Mouse (Mus musculus) heart, postnatal 0 days (tissue): ENCODE measurements at regions not wholly inside any gene's neighbourhood (a gene's known extent, or its start where the extent isn't known, plus 50 kb on each side); places are given as distances from the start of the nearest gene placed in this dataset.

ENCODE experiments used
- ATAC-seq: fragments of 200-750 bp; cut with Nextera tagmentation; 2 replicates; pipeline ENCODE4 v1.8.0; 2017; ENCODE audit warnings: low read depth, moderate number of reproducible peaks, moderate library complexity; ENCODE audit not compliant: insufficient read depth
- DNase-seq: peaks from one replicate; pipeline ENCODE4 v3.0.0-alpha.2; 2016; ENCODE audit warnings: low spot score
- H3K27ac ChIP-seq: fragments of 300-500 bp; sonication (generic); 2 replicates; pipeline ENCODE4 v1.5.1; 2014; ENCODE audit warnings: low read depth, mild to moderate bottlenecking
- H3K27me3 ChIP-seq: fragments of 300-500 bp; sonication (generic); 2 replicates; pipeline ENCODE4 v1.6.1; 2014; ENCODE audit warnings: low read length, mixed read lengths; ENCODE audit not compliant: control insufficient read depth, insufficient read depth
- H3K36me3 ChIP-seq: fragments of 300-500 bp; sonication (generic); replicated peaks from 2 replicates; pipeline ENCODE4 v1.6.1; 2014; ENCODE audit warnings: low read length, mixed read lengths; ENCODE audit not compliant: control insufficient read depth, insufficient read depth
- H3K4me1 ChIP-seq: fragments of 300-500 bp; sonication (generic); 2 replicates; pipeline ENCODE4 v1.6.1; 2014; ENCODE audit warnings: antibody characterized with exemption; ENCODE audit not compliant: control insufficient read depth, insufficient read depth
- H3K4me2 ChIP-seq: fragments of 300-500 bp; sonication (generic); 2 replicates; pipeline ENCODE4 v1.6.1; 2014; ENCODE audit warnings: low read depth, mild to moderate bottlenecking, low read length, moderate library complexity
- H3K4me3 ChIP-seq: fragments of 300-500 bp; sonication (generic); 2 replicates; pipeline ENCODE4 v1.5.1; 2014; ENCODE audit warnings: low read depth, low read length
- H3K9ac ChIP-seq: fragments of 300-500 bp; sonication (generic); replicated peaks from 2 replicates; pipeline ENCODE4 v1.6.1; 2014; ENCODE audit warnings: low read depth, low read length, mixed read lengths
- H3K9me3 ChIP-seq: fragments of 300-500 bp; sonication (generic); replicated peaks from 2 replicates; pipeline ENCODE4 v1.6.1; 2016; ENCODE audit warnings: low read length; ENCODE audit not compliant: control insufficient read depth
- CTCF ChIP-seq: IDR thresholded peaks from 2 replicates; pipeline ENCODE4 v1.5.1; 2016; ENCODE audit warnings: antibody characterized with exemption, control low read depth, low read depth
- EP300 ChIP-seq: IDR thresholded peaks from 2 replicates; pipeline ENCODE4 v1.6.1; 2016; ENCODE audit warnings: antibody characterized with exemption, low read depth
- WGBS: fragments of 180-500 bp; shearing (Covaris S2); extraction: QIAGEN DNeasy Blood & Tissue Kit; methylation state at CpG from one replicate; pipeline ENCODE4 v1.1.7; 2014; 5-methylcytosine and 5-hydroxymethylcytosine counted together

GRCm38 (mm10) chr10:97211785-97212398 lies 267.5 kb upstream of the Dcn start:
- WGBS: 74% methylated on average over 7 of the region's 7 CpGs
- H3K27me3 ChIP-seq: no peaks in the 10 kb centered on the region
- no peaks in the 10 kb centered on the region for H3K4me1 ChIP-seq
- no peaks in the 10 kb centered on the region for H3K9me3 ChIP-seq
- no peak for ATAC-seq
- no peak overlapping the region for H3K4me3 ChIP-seq
- H3K9ac ChIP-seq: no peak overlapping the region
- no peaks in the 10 kb centered on the region for H3K36me3 ChIP-seq
- H3K27ac ChIP-seq: no peak overlapping the region
- DNase-seq: no peak
- TF ChIP-seq CTCF (no peak), EP300 (no peak)
- H3K4me2 ChIP-seq: no peak overlapping the region

GRCm38 (mm10) chr10:97219474-97219873 lies 259.9 kb upstream of the Dcn start:
- TF ChIP-seq CTCF (no peak), EP300 (no peak)
- DNase-seq (no peak), ATAC-seq (no peak)
- H3K4me2 ChIP-seq: no peak overlapping the region
- 46% methylated on average over 3 of the region's 3 CpGs for WGBS
- no peak overlapping the region for H3K4me3 ChIP-seq
- no peaks in the 10 kb centered on the region for H3K9me3 ChIP-seq
- H3K27me3 ChIP-seq: no peaks in the 10 kb centered on the region
- H3K4me1 ChIP-seq: no peaks in the 10 kb centered on the region
- no peak overlapping the region for H3K9ac ChIP-seq
- H3K36me3 ChIP-seq: no peaks in the 10 kb centered on the region
- H3K27ac ChIP-seq: no peak overlapping the region

- Histone ChIP-seq H3K4me1 (no peaks in the 10 kb centered on the region), H3K4me2 (no peak overlapping the region), H3K4me3 (no peak overlapping the region), H3K27me3 (no peaks in the 10 kb centered on the region), H3K9ac (no peak overlapping the region), H3K9me3 (no peaks in the 10 kb centered on the region), H3K27ac (no peak overlapping the region), H3K36me3 (no peaks in the 10 kb centered on the region)
- DNase-seq (no peak), ATAC-seq (no peak)
- TF ChIP-seq EP300 (no peak), CTCF (no peak)
- 88% methylated on average over 3 of the region's 3 CpGs for WGBS
Measured at GRCm38 (mm10) chr10:97220431-97220830, 259.0 kb upstream of the Dcn start.

- no peaks in the 10 kb centered on the region for H3K4me1 ChIP-seq
- WGBS: 77% methylated on average over 4 of the region's 4 CpGs
- H3K4me2 ChIP-seq: no peak overlapping the region
- DNase-seq (no peak), ATAC-seq (no peak)
- H3K27ac ChIP-seq: no peak overlapping the region
- TF ChIP-seq EP300: no peak
- no peak for TF ChIP-seq CTCF
- H3K27me3 ChIP-seq: no peaks in the 10 kb centered on the region
- H3K9me3 ChIP-seq: no peaks in the 10 kb centered on the region
- no peak overlapping the region for H3K9ac ChIP-seq
- H3K36me3 ChIP-seq: no peaks in the 10 kb centered on the region
- H3K4me3 ChIP-seq: no peak overlapping the region
Measured at GRCm38 (mm10) chr10:97235631-97236030, 243.8 kb upstream of the Dcn start.

GRCm38 (mm10) chr10:97241476-97241875 lies 237.9 kb upstream of the Dcn start:
- no peak for TF ChIP-seq EP300
- no peak for TF ChIP-seq CTCF
- H3K27ac ChIP-seq: no peak overlapping the region
- ATAC-seq: no peak
- H3K4me2 ChIP-seq: no peak overlapping the region
- H3K4me3 ChIP-seq: no peak overlapping the region
- no peaks in the 10 kb centered on the region for H3K9me3 ChIP-seq
- 45% methylated on average over 2 of the region's 2 CpGs for WGBS
- H3K4me1 ChIP-seq: no peaks in the 10 kb centered on the region
- no peaks in the 10 kb centered on the region for H3K36me3 ChIP-seq
- no peak overlapping the region for H3K9ac ChIP-seq
- no peaks in the 10 kb centered on the region for H3K27me3 ChIP-seq
- DNase-seq: no peak

- TF ChIP-seq EP300: no peak
- TF ChIP-seq CTCF: no peak
- DNase-seq (no peak), ATAC-seq (no peak)
- Histone ChIP-seq H3K27ac (no peak overlapping the region), H3K27me3 (no peaks in the 10 kb centered on the region), H3K4me3 (no peak overlapping the region), H3K4me2 (no peak overlapping the region), H3K9me3 (no peaks in the 10 kb centered on the region), H3K9ac (no peak overlapping the region), H3K36me3 (no peaks in the 10 kb centered on the region), H3K4me1 (no peaks in the 10 kb centered on the region)
- 85% methylated on average over 3 of the region's 3 CpGs for WGBS
Measured at GRCm38 (mm10) chr10:97245674-97246073, 233.7 kb upstream of the Dcn start.
